Mouse (Mus musculus) cerebellum, postnatal 4 days (tissue): ENCODE data around the gene Galnt2.

Source experiments
- DNase-seq, 2 experiments: peaks; one replicate each; pipeline ENCODE4 v3.0.0; 2022; ENCODE audit warnings: low spot score in 2 of 2, mixed read lengths in 1 of 2

Galnt2 gene

DNA sequence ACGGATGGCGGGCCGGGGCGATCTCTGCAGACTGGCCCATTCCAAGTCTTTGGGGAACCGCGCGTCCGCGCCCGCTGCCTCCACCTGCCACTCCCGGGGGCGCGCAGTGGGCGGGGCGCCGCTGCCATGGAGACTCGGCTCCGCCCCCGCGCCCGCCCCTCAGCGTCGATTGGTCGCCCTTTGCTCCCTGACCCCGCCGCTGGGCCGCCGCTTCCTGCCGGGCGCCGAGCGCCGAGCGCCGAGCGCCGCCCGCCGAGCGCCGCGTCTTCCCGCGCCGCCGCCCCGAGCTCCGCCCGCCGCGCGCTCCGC, at the start of gene Galnt2:
Gene Galnt2, plus strand, starts transcription at position 216 of the 309 bp plus-strand sequence.
- DNase-seq = peak; percentile 81 to 91

DNA sequence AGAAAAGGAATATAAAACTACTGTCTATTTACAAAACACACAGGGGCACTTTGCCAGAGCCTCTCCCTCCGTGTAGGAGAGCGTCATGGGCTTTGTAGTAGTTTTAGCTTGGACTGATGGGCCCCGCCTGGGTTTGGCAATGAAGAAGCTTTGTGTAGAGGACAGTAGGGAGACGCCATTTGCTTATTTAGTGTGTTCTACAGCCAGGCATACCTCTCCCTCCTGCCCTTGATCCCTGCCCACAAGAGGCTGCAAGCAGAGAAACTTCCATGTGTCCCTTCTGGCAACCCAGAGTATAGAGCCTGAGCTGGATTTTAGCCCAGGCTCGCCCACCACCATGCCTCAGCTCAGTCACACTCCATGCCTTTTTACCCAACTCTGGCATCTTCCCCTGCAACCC, 49.4 kb upstream of the Galnt2 start:
- DNase-seq = no peak

DNA sequence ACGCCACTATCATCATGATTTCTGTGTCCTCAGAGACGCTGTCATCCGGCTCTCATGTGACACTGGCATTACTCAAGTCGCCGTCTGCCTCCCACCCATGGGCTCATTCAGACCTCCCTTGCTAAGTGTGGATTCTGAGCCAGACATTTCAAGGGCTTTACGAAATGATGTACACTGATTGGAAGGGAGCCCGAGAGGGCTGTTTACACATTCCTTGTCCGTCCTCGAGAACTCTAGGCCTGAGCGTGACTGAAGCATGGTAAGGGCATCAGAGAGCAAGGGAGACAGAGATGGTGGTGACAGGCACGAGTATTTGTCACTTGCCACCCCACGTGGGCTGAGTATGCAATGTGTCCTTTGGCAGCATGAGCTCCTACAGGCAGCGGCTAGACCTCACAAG, 49.0 kb upstream of the Galnt2 start:
- no peak for DNase-seq

DNA sequence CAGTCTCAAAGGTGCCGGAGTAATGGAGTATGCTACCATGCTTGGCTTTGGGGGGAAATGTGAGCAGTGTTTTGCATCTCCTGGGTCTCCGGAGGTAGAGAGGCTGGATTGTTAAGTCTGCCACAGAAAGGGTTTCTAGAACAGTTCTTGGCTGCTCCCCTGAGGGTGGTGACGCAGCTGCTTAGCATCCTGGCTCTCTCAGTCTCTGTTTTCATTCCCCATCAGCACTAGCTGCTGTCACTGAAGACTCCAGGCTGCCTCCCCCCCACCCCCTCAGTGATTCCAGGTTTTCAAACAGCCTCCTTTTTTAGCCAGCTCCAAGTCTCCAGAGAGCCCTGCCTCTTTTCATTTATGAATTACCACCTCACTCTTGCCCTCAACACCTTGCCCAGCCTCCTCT, 47.1 kb upstream of the Galnt2 start:
- DNase-seq = no peak

DNA sequence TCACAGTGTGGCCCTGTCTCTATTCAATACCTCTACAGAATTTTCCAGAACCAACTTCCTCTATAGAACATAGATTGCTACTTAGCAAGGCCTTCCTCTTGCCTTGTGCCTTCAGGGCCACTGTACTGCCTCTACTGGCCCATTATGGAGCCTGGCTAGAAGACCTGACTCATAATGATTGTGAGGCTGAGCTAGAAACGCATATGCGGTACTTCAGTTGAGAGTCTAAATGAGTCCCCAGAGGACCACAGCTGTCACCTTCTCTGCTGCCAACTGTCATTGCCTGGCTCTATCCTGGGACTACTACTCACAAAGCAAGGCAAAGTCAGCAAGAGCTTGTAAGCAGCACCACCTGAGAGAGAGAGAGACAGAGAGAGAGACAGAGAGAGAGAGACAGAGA, 46.7 kb upstream of the Galnt2 start:
- DNase-seq = no peak

DNA sequence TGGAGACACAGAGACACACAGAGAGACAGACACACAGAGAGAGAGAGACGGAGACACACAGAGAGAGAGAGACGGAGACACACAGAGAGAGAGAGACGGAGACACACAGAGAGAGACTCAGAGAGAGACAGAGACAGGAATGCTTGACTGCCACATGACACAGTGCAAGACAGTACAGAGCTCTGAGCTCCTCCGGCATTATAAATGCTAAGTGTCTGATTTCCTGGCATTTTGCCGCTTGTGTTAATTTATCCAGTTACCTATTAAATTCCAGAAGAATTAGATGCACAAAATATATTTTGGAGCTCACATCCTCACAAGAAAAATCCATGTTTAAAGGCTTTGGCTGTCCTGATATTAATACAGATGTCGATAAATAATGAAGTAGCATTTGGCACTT, 46.1 kb upstream of the Galnt2 start:
- DNase-seq = no peak

DNA sequence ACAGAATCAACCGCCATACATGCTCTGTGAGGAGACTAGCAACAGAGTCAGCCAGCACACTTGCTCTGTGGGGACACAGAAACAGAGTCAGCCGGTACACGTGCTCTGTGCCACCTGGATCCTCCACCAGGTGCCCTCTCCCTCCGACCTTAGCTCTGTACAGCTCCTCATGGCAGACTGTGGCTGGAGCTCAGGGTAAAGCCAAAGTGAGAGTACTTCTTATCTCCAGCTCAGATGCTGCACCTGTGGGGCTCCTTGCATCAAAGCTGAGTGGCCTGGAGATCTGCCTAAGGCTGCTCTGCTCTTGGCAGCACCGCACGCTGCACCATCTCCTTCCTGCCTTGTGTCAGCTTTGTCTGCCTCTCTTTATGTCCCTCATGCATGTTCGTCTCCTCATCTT, 40.8 kb upstream of the Galnt2 start:
- DNase-seq = no peak

DNA sequence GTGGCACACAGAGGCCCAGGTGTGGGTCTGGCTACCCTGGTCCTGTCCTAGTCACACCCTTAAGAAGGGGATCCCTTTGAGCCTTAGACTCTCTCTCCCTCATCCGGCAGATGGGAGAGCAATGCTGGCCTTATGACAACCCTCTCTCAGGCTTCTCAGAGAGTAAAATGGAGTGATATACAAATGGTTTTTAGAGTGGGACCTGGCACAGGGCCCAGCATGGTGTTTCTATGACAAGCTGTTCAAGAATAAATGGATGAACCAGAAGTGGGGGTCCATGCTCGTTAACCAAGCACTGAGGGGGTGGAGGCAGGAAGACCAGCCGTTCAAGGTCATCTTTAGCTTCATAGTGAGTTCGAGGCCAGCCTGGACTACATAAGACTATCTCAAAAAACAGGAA, 38.9 kb upstream of the Galnt2 start:
- DNase-seq = no peak

DNA sequence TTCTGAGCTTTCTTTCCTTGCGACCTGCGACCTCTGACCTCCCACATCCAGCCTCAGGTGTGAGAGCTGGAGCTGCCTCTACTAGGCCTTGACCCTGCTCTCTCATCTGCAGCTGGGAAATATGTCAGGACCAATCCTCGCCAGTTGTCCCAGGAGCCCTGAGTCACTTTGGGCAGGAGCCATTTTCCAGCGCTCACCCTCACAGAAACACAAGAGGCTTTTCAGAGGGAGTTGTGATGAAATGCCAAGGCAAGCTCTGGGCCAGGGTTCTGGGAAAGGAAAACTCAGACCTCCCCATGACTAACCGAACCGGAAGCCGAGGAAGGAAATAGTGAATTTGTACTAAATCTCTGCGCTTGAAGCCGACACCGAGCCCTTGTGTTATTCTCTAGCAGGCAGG, 38.2 kb upstream of the Galnt2 start:
- DNase-seq = no peak

DNA sequence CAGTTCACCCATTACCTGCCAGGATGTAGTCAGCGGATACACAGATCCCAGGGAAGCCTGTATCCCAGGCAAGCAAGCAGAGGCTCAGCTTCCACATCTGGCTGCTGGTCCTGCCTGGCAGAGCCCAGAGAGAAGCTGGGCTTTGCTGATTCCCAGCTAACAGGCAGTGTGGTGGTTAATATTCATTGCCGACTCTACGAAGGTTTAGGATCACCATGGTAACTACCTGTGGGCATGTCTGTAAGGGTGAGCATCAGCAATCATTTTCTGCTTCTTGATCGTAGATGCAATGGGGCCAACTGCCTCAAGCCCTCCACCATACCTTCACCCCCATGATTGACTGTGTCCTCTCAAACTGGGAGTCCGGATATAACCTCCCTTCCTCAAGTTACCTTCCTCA, 37.2 kb upstream of the Galnt2 start:
- DNase-seq = no peak

DNA sequence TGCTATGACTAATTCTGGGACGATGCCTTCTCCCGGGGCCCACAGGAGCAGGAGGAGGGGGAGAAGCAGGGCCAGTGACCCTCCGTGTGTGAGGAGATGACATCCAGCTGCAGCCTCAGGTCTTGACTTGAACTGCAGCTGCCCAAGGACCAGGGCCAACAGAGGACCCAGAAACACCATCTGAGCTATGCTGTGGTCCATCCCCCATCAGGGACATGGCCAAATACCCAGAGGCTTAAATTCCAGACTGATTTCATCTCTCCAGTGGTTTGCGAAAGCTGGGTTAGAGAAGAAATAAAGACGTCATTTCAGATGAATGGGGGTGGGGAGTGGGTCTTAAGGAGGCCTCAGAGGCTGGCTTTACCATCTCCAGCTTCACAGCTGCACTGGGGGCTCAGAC, 35.0 kb upstream of the Galnt2 start:
- DNase-seq = no peak

DNA sequence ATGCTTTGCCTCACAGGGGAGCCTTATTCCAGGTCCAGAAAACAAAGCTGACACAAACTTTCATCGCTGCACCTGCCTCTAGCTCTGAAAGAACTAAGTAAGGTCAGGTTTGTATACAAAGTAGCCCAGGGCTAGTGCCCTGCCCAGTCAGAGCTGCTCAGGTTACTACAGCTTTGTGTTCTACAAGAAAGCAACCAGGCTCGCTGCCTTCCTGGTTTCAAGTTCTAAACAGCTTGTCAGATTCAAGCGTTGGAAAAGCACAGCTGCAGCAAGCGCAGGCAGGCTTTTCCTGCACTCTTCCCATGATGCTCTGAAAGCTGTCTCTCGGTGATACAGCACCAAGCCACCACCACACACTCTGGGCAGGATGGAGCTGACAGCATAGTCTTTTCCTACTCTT, 34.4 kb upstream of the Galnt2 start:
- DNase-seq = no peak

DNA sequence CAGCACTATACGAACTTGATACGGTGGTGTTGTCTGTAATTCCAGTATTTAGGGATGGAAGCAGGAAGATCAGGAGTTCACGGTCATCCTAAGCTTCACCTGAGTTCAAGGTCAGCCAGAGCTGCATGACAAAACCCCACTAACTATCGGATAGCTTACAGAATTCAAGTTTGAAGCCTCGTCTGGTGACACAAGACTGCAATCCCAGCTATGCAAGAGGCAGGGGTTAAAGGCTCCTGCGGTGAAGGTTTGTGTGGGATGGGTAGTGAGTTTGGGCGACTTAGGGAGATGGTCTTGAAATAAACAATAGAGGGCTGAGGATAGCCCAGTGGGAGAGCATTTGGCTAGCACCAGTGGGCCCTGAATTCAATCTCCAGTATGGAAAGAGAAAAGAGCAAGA, 33.0 kb upstream of the Galnt2 start:
- no peak for DNase-seq

DNA sequence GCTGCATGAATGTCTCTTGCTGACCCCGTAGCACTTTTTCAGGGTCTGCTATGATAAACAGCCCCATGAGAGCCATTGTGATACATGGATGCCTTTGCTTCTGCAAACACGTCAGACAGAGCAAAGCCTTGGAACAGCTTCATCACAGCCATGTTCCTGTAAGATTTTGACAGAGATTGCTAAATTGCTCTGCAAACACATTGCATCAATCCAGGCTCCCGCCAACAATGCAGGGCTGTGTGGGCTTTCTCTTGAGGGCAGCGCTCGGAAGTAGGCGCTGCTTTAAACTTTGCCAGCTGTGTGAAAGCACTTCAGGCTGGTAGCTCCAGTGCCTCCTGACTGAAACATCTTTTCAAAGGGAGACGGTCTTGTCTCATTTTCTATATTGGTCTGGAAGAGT, 30.8 kb upstream of the Galnt2 start:
- no peak for DNase-seq

DNA sequence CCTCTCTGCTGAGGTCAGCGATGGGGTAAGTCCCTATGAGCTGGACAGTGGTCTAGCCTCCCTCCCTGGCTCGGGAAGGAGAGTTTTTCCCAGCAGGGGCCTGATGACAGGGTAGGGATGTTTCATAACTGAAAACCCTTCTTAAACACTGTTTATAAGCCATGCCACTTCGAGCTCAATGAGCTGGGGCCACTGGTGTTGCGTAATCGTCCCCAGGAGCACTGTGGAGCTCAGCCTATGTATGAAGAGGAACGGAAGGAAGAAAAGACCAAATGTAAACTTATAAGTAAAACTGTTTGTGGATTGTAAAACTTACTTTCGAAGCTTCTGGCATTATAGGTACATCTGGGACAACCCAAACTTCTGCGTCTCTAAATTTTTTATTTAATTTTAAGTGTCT, 29.5 kb upstream of the Galnt2 start:
- no peak for DNase-seq

DNA sequence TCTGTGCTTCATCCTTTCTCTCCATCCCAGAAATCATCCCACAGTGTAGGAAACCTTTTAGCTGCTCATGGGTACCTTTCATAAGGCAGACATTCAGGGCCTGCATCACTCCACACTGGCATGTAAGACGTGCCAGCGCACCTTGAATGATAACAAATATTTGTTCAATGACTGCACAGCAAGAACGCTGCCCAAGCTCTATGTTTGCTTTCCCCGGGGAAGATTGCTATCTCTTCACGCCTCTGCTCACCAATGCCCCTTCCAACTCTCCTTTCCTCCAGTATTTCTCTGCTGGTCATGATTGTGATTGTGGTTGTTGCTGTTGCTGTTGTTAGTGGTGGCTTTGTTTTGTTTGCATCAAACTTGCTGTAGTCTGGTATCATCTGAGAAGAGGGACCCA, 28.3 kb upstream of the Galnt2 start:
- DNase-seq = no peak

DNA sequence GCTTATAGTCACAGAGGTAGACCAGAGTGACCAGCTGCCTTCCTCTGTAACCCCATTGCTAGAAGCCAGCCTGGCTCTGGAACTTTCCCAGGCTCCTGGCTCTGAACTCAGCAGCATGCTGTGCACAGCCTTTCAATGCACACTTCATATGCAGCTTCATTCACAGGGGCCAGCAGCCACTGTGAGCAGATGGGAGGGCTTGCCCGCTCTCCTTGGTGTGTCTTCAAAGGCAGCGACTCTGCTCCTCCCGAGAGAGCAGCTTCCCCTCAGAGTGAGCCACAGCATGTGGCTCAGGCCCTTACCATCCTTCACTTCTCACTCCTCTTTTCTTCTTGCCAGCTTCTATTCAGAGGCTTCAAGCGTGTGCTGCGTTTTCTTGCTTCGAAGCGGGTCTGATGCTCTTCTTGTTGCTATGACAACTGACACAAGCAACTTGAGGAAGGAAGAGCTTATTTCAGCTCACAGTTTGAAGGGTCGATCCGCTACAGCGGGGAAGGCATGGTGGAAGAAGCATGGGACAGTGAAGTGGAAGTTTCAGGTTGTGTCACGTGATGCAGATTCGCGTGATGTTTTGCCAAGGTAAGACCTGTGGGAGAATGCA, 27.1 kb upstream of the Galnt2 start:
- peak in 1 of 2 experiments; percentile 56 for DNase-seq

DNA sequence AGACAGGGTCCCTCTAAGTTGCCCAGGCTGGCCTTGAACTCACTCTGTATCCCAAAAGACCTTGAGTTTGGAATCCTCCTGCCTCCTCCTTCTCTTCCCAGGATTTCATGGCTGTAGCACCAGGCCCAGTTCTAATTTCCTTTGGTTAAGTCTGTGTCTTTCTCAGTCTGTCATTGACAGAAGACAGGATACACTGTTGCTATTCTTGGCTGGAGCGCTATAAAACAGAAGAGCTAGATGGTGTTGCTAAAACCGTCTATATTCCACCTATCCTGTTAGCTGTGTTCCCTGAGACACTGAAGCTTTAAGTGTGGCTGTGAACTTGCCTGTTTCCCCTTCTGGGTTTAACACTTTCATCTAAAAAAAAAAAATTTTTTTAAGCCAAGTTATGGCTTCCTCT, 19.0 kb upstream of the Galnt2 start:
- no peak for DNase-seq

DNA sequence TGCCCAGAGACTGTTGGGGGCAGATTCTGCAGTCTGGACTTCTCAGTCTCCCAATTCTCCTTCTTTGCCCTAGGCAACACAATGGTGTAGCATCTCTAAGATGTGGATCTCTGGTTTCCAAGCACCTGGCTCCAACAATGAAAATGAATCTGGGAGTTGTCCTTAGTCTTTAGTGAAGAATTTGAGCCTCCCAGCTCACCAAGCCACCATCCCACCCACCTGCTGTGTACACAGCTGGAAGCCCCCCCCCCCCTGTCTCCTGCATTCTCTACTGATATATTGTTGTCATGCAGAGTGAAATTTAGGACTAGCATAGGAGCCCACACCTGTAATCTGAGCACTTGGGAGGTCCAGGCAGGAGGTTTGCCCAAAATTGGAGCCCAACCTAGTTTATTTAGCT, 14.2 kb upstream of the Galnt2 start:
- DNase-seq = no peak

DNA sequence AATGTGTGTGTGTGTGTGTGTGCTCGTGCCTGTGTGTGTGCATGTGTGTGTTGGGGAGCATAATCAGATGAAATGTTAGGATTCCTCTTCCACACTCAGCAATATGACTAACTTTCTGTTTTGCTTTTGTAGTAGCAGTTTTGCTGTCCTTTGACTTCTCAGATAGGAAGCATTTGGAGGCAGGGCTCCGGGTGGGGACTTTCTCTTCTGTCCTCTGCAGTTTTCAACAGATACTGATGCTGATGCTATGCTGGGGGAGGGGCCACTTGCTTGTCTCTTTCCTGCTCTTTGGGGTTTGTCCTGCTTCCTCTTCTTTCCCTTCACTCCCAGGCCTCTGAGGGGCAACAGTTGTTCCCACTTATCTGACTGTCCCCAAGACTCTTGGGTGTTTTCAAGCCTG, 1.3 kb upstream of the Galnt2 start:
- no peak for DNase-seq

DNA sequence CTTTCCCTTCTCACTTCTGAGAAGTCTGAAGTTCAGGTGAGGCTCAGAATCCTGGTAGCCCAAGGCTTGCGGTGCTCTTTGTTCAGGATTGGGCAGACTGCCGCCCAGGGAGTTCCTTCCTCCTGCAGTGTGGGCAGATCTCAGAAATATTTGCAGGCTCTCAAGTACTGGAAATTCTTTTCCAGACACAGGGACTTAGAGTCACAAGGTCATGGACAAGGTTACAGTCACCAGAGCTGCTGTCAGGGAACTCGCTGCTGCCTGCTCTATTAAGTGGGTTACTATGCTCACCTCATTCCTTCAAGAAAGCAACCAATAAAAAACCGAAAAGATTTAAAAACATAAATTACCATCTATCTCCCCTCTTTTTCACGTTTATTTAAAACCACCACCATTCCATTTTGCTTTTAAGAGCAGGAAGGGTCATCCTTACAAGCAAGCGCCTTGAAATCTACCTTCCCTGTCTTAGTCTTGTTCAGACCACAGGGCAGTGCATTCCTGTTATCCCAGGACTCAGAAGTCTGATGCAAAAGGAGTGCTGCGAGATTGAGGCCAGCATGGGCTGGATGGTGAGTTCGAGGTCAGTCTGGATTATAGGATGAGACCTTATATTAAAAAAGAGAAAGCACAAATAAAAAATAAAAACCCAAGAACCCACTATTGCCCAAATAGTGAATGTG, 555 bp upstream of the Galnt2 start:
- DNase-seq = no peak

DNA sequence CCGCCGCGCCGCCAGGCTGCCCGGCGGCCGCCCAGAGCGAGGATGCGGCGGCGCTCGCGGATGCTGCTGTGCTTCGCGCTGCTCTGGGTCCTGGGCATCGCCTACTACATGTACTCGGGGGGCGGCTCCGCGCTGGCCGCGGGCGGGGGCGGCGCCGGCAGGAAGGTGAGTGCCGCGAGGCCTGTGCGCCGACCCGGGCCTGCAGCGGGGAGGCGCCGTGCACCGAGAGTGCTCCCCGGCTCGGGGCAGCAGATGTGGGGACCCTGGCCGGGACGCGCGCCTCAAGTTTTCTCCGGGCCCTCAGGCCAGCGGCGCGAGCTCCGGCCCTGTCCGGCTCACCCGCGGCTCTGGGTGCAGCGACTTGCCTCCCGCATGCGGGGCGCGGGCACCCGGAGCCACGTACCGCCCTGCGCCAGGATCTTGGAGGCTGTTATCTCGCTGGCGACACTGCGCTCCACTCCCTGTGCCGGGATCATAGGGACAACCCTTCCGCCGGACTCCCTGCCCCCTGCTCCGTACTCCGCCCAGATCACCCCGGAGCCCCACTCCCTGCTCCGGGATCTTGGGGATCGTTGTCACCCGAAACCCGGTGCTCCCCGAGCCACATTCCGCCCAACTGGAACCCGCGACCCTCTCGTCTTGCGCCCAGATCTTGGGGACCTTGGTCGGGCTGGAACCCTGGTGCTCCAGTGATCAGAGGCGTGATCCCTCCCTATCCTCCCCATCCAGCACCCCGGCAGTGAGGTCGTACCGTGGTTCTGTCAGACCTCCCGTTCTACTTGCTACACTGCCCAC, 491 bp downstream of the Galnt2 start:
- DNase-seq = peak in 1 of 2 experiments; percentile 50

DNA sequence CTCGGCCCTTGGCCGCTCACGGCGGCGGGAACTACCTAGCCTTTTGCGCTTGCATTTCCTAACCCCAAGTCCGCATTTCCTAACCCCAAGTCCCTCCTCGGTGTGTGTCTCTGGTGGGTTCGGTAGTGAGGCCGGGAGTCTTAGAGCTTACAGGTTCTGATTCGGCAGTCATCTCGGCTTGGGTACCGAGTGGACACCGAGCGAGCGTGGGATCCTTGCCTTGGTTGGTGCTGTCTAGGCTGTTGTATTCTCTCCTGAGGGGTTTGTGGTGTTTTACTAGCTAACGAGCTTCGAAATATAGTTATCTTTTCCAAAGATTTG, 1.0 kb downstream of the Galnt2 start:
- no peak for DNase-seq

DNA sequence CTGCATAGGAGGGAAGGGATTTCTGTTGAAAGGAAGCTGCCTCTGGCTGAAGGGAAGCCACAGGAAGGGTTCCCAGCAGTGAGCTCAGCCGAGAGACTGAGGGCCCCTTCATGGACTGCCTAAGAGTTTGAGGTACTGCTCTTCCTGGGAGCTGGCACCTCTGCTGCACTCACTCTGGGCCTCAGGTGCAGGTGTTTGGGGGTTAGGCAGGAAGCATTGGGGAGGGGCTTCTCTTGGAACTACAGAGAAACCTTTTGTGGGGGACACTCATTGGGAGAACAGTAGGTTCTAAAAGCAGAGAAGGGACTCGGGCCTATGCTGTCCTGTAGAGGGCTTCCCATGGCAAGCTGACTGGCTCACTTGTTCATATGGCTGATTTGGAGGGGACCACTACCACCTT, 3.3 kb downstream of the Galnt2 start:
- DNase-seq = no peak
